Mouse (Mus musculus) induced T-regulatory cell, adult 2 months (primary cell): ENCODE data around the gene Olfr297.

ENCODE experiments used
- DNase-seq: peaks from one replicate; pipeline ENCODE4 v3.0.0-alpha.2; 2012; ENCODE audit warnings: low read depth

Gene Olfr297

DNA sequence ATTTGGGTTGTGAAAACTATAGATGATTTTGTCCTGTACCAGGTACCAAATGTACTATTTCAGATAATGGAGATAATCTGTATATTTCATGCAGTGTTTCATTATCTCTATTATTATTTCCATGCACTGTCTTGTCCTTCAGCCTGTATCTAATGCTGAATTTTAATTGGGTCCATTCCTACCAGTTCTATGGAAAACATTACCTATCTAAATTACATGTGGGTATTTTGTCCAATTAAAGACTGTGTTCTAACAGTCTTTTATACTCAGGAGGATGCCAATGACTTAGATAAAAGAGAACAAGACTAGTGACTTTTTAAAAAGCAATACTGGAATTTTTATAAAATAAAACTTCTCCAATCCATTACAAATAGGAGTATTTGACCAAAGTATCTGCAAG is at the start of gene Olfr297:
Gene Olfr297 (plus strand): TSS at position 301 of the 400 bp plus-strand sequence.
- no peak for DNase-seq

DNA sequence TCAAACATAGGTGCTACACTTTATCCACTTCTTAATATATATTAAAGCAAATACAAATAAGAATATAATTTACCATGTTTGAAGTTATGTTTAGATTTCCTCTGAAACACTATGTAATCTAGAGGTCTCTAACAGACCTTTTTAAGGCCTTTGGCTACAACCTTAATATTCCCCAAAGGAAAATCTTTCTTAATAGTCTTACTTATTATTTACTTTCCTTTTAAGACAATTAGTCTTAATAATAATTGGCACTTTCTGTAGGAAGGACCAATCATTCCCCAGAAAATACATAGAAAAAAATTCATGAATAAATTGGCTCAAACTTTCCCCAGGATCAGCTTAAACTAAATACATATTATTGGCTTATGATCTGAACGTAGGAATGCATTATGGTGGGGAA is 27.4 kb upstream of the Olfr297 start, which contains the start of gene Olfr298:
Gene Olfr298 (minus strand): TSS at position 101 of the 400 bp plus-strand sequence.
- DNase-seq: no peak
